Mouse (Mus musculus): Measurements from ENCODE around the gene Trank1.

DNA sequence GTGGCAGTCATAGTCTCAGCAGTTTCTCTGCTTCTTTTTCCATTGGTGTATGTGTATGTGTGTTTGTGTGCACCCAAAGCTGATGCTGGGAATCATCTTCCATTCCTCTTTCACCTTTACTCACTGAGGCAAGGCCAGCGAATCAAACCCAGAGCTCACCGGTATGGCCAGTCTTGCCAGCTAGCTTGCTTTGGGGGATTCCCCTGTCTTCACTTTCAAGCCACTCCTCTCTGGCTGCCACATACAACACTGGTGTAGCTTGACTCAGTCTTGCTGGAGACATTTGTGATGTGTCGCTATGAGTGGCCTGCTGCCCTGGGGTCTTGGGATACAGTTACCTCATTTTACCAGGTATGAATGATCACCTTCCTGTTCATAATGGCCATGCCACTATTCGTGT, 76.0 kb downstream of the Trank1 start:
- TF ChIP-seq POLR2A (IDR thresholded peaks at IDR 0.05; ENCODE audit: borderline replicate concordance, extremely low read depth, low read depth, low read length) (no peak), CTCF (IDR thresholded peaks at IDR 0.05; ENCODE audit: insufficient read depth, low read length) (no peak)

All from lung, adult 2 months (tissue).